Mouse (Mus musculus): ENCODE results near the gene Fam19a1. TPM values are rescaled to one million over a fixed set of nuclear protein-coding genes. Genes with fewer than 3 reads are reported as not detected.
"Not testable (repeated sequence)": the region's sequence is repeated elsewhere in the genome, so short reads cannot be mapped to it uniquely, and the experiment has no call there.

Fam19a1 gene
- polyA plus RNA-seq, 1 experiment from 2014 or later = 37.3 TPM

- Histone ChIP-seq H3K4me1 (no peaks in the 10 kb centered on the region), H3K4me3 (replicated peaks) (no peak within 1 kb of the TSS), H3K36me3 (no peaks in the 10 kb centered on the region), H3K9ac (replicated peaks) (no peak within 1 kb of the TSS), H3K4me2 (no peak within 1 kb of the TSS), H3K27me3 (replicated peaks) (no peaks in the 10 kb centered on the region), H3K27ac (replicated peaks) (no peak within 1 kb of the TSS), H3K9me3 (replicated peaks) (no peaks in the 10 kb centered on the region)
- ATAC-seq (ENCODE audit: low FRiP score) = no peak
- 87% methylated on average over 18 of the region's 18 CpGs for WGBS
Observed at GRCm38 (mm10) chr6:96165818-96166379, 52.9 kb downstream of the Fam19a1 start, which contains the start of gene 1700123L14Rik. Gene 1700123L14Rik, minus strand, starts transcription at chr6:96166243.

- no peaks in the 10 kb centered on the region for H3K27me3 ChIP-seq (replicated peaks)
- H3K27ac ChIP-seq (replicated peaks) = no peak overlapping the region
- no peak overlapping the region for H3K9ac ChIP-seq (replicated peaks)
- no peak for ATAC-seq (ENCODE audit: low FRiP score)
- no peak overlapping the region for H3K4me3 ChIP-seq (replicated peaks)
- H3K4me2 ChIP-seq = no peak overlapping the region
- no peaks in the 10 kb centered on the region for H3K9me3 ChIP-seq (replicated peaks)
- H3K4me1 ChIP-seq = no peaks in the 10 kb centered on the region
- H3K36me3 ChIP-seq = no peaks in the 10 kb centered on the region
Observed at GRCm38 (mm10) chr6:96167031-96167430, 54.1 kb downstream of the Fam19a1 start.

- H3K9ac ChIP-seq (replicated peaks) = no peak overlapping the region
- WGBS = 75% methylated on average over 2 of the region's 3 CpGs
- H3K4me3 ChIP-seq (replicated peaks) = no peak overlapping the region
- H3K36me3 ChIP-seq = no peaks in the 10 kb centered on the region
- H3K4me1 ChIP-seq = no peaks in the 10 kb centered on the region
- H3K9me3 ChIP-seq (replicated peaks) = no peaks in the 10 kb centered on the region
- no peak for ATAC-seq (ENCODE audit: low FRiP score)
- H3K27ac ChIP-seq (replicated peaks) = no peak overlapping the region
- no peak overlapping the region for H3K4me2 ChIP-seq
- H3K27me3 ChIP-seq (replicated peaks) = no peaks in the 10 kb centered on the region
Observed at GRCm38 (mm10) chr6:96173681-96174080, 60.7 kb downstream of the Fam19a1 start.

GRCm38 (mm10) chr6:96178530-96178929 lies 65.6 kb downstream of the Fam19a1 start:
- Histone ChIP-seq H3K4me3 (replicated peaks) (no peak overlapping the region), H3K9me3 (replicated peaks) (no peaks in the 10 kb centered on the region), H3K9ac (replicated peaks) (no peak overlapping the region), H3K4me2 (no peak overlapping the region), H3K4me1 (0 out of 2 replicates have a peak, but pooled peaks cover under 1% of the 10 kb centered on the region), H3K27me3 (replicated peaks) (no peaks in the 10 kb centered on the region), H3K36me3 (no peaks in the 10 kb centered on the region), H3K27ac (replicated peaks) (no peak overlapping the region)
- no peak for ATAC-seq (ENCODE audit: low FRiP score)

- Histone ChIP-seq H3K9me3 (replicated peaks) (no peaks in the 10 kb centered on the region), H3K9ac (replicated peaks) (no peak overlapping the region), H3K27me3 (replicated peaks) (no peaks in the 10 kb centered on the region), H3K27ac (replicated peaks) (no peak overlapping the region), H3K36me3 (no peaks in the 10 kb centered on the region), H3K4me1 (0 out of 2 replicates have a peak, but pooled peaks cover 3% of the 10 kb centered on the region), H3K4me2 (no peak overlapping the region), H3K4me3 (replicated peaks) (no peak overlapping the region)
- WGBS = 55% methylated on average over 4 of the region's 4 CpGs
- ATAC-seq (ENCODE audit: low FRiP score) = no peak
Observed at GRCm38 (mm10) chr6:96183392-96183791, 70.4 kb downstream of the Fam19a1 start.

- H3K4me3 ChIP-seq (replicated peaks) = no peak overlapping the region
- 0 out of 2 replicates have a peak, but pooled peaks cover 3% of the 10 kb centered on the region for H3K4me1 ChIP-seq
- no peak for ATAC-seq (ENCODE audit: low FRiP score)
- H3K9ac ChIP-seq (replicated peaks) = no peak overlapping the region
- no peaks in the 10 kb centered on the region for H3K27me3 ChIP-seq (replicated peaks)
- H3K36me3 ChIP-seq = no peaks in the 10 kb centered on the region
- 75% methylated on average over 2 of the region's 2 CpGs for WGBS
- no peak overlapping the region for H3K4me2 ChIP-seq
- no peak overlapping the region for H3K27ac ChIP-seq (replicated peaks)
- no peaks in the 10 kb centered on the region for H3K9me3 ChIP-seq (replicated peaks)
Observed at GRCm38 (mm10) chr6:96186517-96186916, 73.6 kb downstream of the Fam19a1 start.

- not testable (repeated sequence) for H3K9ac ChIP-seq (replicated peaks); H3K4me3 ChIP-seq (replicated peaks); H3K4me1 ChIP-seq; H3K36me3 ChIP-seq; H3K9me3 ChIP-seq (replicated peaks); ATAC-seq (ENCODE audit: low FRiP score); H3K27me3 ChIP-seq (replicated peaks); H3K27ac ChIP-seq (replicated peaks); H3K4me2 ChIP-seq
- 91% methylated on average over 2 of the region's 2 CpGs for WGBS
Observed at GRCm38 (mm10) chr6:96198991-96199390, 86.0 kb downstream of the Fam19a1 start.

GRCm38 (mm10) chr6:96205395-96205794 lies 92.4 kb downstream of the Fam19a1 start:
- Histone ChIP-seq H3K4me1 (no peaks in the 10 kb centered on the region), H3K27ac (replicated peaks) (no peak overlapping the region), H3K9me3 (replicated peaks) (no peaks in the 10 kb centered on the region), H3K27me3 (replicated peaks) (no peaks in the 10 kb centered on the region), H3K36me3 (no peaks in the 10 kb centered on the region), H3K4me3 (replicated peaks) (no peak overlapping the region), H3K9ac (replicated peaks) (no peak overlapping the region), H3K4me2 (no peak overlapping the region)
- ATAC-seq (ENCODE audit: low FRiP score) = no peak
- 96% methylated on average over 2 of the region's 2 CpGs for WGBS

GRCm38 (mm10) chr6:96234806-96235205 lies 121.9 kb downstream of the Fam19a1 start:
- Histone ChIP-seq H3K4me3 (replicated peaks) (no peak overlapping the region), H3K27me3 (replicated peaks) (no peaks in the 10 kb centered on the region), H3K36me3 (no peaks in the 10 kb centered on the region), H3K4me1 (no peaks in the 10 kb centered on the region), H3K4me2 (no peak overlapping the region), H3K27ac (replicated peaks) (no peak overlapping the region), H3K9me3 (replicated peaks) (no peaks in the 10 kb centered on the region), H3K9ac (replicated peaks) (no peak overlapping the region)
- ATAC-seq (ENCODE audit: low FRiP score) = no peak

- Histone ChIP-seq H3K36me3 (no peaks in the 10 kb centered on the region), H3K4me1 (no peaks in the 10 kb centered on the region), H3K4me3 (replicated peaks) (no peak overlapping the region), H3K4me2 (no peak overlapping the region), H3K9me3 (replicated peaks) (no peaks in the 10 kb centered on the region), H3K27ac (replicated peaks) (no peak overlapping the region), H3K9ac (replicated peaks) (no peak overlapping the region), H3K27me3 (replicated peaks) (no peaks in the 10 kb centered on the region)
- no peak for ATAC-seq (ENCODE audit: low FRiP score)
- WGBS = 83% methylated on average over 3 of the region's 3 CpGs
Observed at GRCm38 (mm10) chr6:96244320-96244719, 131.4 kb downstream of the Fam19a1 start.

- Histone ChIP-seq H3K4me3 (replicated peaks) (no peak overlapping the region), H3K9me3 (replicated peaks) (no peaks in the 10 kb centered on the region), H3K9ac (replicated peaks) (no peak overlapping the region), H3K36me3 (no peaks in the 10 kb centered on the region), H3K27me3 (replicated peaks) (no peaks in the 10 kb centered on the region), H3K27ac (replicated peaks) (no peak overlapping the region), H3K4me1 (no peaks in the 10 kb centered on the region), H3K4me2 (no peak overlapping the region)
- 59% methylated on average over 3 of the region's 3 CpGs for WGBS
- ATAC-seq (ENCODE audit: low FRiP score) = no peak
Observed at GRCm38 (mm10) chr6:96252001-96252400, 139.0 kb downstream of the Fam19a1 start.

- H3K27me3 ChIP-seq (replicated peaks) = no peaks in the 10 kb centered on the region
- no peak for ATAC-seq (ENCODE audit: low FRiP score)
- no peaks in the 10 kb centered on the region for H3K36me3 ChIP-seq
- H3K9me3 ChIP-seq (replicated peaks) = no peaks in the 10 kb centered on the region
- 75% methylated on average over 2 of the region's 2 CpGs for WGBS
- no peak overlapping the region for H3K27ac ChIP-seq (replicated peaks)
- no peaks in the 10 kb centered on the region for H3K4me1 ChIP-seq
- H3K4me2 ChIP-seq = no peak overlapping the region
- H3K9ac ChIP-seq (replicated peaks) = no peak overlapping the region
- no peak overlapping the region for H3K4me3 ChIP-seq (replicated peaks)
Observed at GRCm38 (mm10) chr6:96254815-96255214, 141.9 kb downstream of the Fam19a1 start.

- WGBS = 92% methylated on average over 3 of the region's 3 CpGs
- ATAC-seq (ENCODE audit: low FRiP score) = no peak
- Histone ChIP-seq H3K4me2 (no peak overlapping the region), H3K9me3 (replicated peaks) (no peaks in the 10 kb centered on the region), H3K9ac (replicated peaks) (no peak overlapping the region), H3K36me3 (no peaks in the 10 kb centered on the region), H3K4me3 (replicated peaks) (no peak overlapping the region), H3K4me1 (no peaks in the 10 kb centered on the region), H3K27ac (replicated peaks) (no peak overlapping the region), H3K27me3 (replicated peaks) (no peaks in the 10 kb centered on the region)
Observed at GRCm38 (mm10) chr6:96258651-96259050, 145.7 kb downstream of the Fam19a1 start.
